Mouse (Mus musculus) forelimb bud, embryonic 11.5 days (tissue): ENCODE measurements around the gene Zfp978.
"Not testable (repeated sequence)": the region's sequence is repeated elsewhere in the genome, so short reads cannot be mapped to it uniquely, and the experiment has no call there.

Experiments used
- DNase-seq: peaks from one replicate; pipeline ENCODE4 v3.0.0-alpha.2; 2012; ENCODE audit warnings: low read depth, low spot score

The Zfp978 gene

DNA sequence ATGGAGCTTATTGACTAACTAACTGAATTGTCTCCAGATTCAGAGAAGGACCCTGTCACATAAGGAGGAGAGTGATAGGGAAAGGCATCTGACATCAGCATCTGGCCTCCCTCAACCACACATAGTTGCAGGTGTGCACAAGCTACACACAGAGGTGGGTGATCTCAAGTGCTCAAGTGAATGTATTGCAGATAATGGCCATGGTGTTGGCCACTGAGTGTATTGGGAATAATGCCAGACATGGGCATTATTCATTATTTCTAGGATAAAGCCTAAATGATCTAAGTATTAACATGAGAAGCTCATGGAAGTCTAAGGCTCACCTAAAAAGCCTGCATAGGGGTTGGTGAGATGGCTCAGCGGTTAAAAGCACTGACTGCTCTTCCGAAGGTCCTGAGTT lies 10.6 kb upstream of the Zfp978 start:
- not testable (repeated sequence) for DNase-seq

DNA sequence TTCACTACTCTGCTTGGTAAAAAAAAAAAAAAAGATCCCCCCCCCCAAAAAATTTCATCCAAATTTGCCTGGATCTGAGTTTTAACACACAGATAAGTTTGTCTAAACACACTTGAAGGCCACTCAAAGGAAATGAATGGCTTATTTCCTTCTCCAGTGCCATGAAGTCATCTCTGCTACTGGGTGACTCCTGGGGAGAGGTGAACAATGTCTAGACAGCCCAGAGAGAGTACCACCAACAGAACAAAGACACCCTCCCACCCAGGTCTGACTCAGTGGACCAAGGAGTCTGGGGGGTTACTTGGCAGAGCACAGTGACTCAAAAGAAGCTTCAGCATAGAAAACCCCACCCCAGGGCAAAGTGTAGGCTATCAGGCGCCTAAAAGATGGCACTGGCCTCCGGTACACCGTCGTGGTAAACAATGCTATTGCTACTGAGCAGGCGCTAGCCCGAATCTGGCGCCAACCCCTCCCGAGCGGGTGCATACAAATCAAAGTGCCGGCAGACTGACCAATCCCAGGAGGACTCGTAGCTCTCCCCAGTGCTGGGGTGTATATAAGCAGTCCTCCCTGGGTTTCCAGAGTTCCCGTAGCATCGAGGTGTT lies 9.6 kb upstream of the Zfp978 start:
- DNase-seq = not testable (repeated sequence)

DNA sequence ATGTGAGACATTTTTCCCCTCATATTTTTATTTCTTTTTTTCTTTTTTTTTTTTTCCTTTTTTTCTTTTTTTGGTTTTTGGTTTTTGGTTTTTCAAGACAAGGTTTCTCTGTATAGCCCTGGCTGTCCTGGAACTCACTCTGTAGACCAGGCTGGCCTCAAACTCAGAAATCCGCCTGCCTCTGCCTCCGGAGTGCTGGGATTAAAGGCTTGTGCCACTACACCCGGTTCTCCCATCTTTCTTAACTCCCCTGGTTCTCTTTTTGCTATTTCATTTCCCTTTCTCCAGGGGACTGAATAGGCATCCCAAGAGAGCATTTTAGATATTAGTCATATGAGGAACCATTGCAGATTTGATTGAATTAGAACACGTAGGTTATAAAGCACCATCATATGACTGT lies 7.5 kb upstream of the Zfp978 start:
- not testable (repeated sequence) for DNase-seq

DNA sequence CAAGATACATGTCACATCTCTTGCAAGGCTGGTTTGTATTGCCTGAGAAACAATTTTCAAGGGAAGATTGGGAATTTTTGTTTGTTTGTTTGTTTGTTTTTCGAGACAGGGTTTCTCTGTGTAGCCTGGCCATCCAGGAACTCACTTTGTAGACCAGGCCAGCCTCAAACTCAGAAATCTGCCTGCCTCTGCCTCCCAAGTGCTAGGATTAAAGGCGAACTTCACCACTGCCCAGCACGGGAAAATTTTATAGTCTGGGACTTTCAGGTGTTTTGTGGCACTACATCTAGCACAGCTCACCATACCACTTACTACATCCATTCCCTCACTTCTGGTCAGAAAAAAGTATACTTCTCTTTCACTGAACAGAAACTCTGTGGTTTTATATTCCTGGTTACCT lies 5.1 kb upstream of the Zfp978 start:
- not testable (repeated sequence) for DNase-seq

DNA sequence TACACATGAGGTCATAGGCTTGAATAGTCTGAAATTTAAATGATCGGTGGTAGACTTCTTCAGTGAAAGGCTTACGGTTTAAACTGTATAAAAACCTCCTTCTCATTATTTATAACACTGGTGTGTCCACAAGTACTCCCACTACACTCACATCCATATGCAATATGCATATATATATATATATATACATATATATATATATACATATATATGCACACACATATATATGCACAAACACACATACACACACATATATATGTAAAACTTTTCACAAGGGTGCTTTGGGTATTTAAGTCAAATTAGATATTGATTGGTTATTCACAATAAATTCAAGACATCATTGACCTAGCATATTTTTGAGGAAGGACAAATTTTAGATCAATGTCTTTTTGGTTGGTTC lies 3.9 kb upstream of the Zfp978 start:
- DNase-seq = not testable (repeated sequence)

DNA sequence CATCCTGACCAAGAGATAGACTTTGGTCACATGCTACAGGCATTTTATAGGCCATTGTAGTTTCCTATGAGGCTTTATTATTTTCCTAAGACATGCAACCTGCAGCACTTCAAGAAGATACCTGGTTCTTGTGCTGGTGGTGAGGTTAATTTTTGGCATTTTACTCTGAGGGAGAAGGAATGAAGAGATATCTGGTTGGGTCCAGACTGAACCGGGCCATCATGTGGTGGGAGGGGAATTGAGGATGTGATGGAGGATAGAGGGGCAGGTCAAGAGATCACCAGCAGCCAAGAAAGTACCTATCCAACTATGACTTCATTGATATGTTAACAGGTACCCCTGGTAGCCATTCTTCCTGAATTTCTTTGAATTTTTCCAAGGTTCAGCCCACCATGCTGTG lies 769 bp downstream of the Zfp978 start:
- DNase-seq = not testable (repeated sequence)

DNA sequence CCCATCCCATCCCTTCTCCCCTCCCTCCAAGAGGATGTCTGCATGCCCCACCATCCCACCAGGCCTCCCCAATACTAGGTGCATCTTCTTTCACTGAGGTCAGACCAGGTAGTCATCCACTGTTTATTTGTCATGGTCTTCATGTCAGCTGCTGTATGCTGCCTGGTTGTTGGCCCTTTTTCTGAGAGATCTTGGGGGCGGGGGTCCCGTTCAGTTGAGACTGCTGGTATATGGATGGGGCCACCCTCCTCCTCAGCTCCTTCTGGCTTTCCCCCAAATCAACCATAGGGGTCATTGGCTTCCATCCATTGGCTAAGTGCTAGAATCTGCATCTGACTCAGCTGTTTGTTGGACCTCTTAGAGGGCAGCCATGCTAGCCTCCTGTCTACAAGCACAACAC lies 8.5 kb downstream of the Zfp978 start:
- DNase-seq = not testable (repeated sequence)

DNA sequence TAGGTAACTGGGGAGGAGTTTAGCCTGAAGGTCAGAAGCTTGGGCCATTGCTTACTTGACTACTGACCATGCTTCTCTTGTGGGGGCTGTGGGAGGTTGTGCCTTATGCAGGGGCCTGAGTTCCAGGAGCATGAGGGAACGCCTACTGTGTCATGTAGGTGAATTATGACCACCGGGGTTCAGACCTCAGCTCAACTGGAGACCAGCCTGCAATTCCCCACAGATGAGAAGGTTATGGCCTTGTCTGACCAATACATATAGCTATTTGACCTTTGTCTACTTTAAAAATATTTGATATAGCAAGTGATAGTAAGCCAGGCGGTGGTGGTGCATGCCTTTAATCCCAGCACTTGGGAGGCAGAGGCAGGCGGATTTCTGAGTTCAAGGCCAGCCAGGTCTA lies 22.1 kb downstream of the Zfp978 start:
- not testable (repeated sequence) for DNase-seq

DNA sequence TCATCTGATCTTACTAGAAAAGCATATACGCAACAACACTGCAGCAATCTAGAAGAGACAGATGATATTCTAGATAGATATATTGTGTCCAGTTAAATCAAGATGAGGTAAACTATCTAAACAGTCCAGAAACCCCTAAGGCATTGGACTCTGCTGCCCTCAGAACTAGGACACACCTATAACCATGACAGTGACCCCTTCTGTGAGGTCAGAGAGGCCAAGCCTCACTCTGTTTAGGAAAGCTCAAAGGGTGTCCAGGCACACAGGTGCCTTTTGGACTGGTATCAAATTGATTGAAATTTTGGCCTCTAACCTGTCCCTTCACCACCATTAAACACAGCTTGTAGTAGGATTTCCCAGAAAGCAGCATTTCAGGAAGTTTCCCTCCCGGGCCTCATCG lies 36.1 kb downstream of the Zfp978 start:
- not testable (repeated sequence) for DNase-seq

DNA sequence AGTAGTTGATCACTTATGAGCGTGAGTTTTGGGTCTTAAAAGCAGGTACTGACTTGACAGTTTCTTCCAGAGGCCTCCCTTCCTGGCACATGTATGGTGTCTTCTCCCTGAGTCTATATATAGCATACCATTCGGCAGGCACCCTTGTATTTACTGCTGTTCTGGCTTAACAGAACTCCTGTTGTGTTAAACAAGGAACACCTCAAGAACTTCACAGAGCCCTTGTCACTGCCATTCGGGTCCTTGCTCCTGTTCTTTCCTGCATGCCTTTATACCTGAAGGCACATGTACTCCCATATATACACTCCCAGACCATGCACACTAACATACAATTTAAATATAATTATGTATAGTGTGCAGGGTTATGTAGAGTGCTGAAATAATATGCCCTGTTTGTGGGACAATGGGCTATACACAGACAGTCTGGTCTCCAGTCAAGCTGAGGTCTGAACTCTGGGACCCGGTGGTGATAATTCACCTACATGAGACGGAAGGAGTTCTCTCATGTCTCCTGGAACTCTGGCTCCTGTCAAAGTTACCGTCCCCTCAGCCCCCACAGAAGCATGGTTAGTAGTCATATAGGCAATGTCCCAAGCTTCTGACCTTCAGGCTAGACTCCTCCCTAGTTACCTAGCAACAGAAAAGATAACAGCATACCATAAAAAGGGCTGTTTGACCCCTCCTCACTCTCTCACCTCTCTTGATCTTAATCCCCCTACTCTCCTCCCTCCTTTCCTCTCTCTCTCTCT lies 37.0 kb downstream of the Zfp978 start:
- DNase-seq = not testable (repeated sequence)

DNA sequence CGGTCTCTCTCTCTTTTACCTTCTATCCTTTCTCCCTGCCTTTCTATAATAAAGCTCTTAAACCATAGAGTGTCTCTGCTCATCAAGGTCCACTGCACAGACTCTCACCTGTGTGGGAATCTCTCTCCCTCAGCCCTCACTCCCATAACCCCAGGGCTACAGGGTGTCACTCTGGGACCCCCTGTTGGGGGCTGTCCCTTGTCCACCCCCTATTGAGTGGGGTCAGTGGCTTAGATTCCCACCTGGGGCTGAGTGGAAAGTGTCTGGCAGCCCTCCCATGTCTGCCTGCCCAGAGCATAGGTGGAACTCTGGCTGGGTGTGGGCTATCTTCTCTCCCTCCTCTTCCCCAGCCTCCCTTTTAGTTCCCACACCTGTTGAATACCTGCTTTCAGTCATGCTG lies 37.6 kb downstream of the Zfp978 start:
- DNase-seq = not testable (repeated sequence)

DNA sequence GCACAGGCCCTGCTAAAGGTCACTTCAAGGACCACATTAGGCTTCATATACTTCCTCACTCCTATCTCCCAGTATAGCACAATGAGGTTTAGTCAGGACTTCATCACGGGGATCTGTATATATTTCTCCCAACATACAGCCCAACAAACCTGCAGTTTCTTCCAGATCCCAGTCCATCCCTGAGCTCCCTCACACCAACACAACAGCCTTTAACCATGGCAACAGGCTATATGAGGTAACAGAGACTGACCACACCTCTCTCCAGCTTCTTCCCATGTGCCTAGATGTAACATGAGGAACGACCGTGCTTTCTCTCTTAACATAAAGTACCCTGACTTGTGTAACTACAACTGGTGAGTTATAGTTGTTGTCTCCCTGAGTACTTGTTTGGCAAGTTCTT lies 38.4 kb downstream of the Zfp978 start:
- DNase-seq = not testable (repeated sequence)

DNA sequence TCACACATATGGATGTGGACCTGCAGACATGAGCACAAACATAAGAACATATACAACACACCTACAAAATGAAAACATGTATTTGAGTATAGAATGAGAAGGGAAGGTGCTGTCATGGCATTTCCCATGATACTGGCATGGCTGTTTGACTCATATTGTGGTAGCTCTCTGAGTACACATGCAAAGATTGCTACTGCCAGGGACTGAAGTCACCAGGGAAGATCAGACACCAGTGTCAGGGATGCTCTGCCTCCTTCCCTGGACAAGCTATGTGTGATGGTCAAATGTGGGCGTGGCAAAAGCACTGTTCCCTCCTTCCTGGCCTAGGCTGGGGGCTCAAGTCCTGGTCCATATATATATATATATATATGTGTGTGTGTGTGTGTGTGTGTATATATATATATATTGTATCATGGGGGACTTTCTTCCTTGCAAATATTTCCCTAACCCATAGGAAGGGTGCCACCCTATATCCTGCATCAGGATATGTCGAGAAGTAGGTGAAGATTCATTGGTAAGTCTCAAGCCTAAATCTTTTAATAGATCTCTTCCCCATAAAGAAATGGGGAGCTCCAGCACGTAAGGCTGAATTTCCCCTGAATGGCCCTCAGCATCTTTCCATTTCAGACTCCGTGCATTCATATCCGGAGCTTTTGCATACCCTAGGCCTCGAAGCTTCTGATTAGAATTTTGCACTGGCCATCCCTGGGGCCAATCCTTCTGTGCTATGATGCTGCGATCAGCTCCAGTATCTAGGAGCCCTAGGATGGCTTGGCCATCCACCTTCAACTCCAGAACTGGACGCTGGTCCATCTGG lies 39.1 kb downstream of the Zfp978 start:
- not testable (repeated sequence) for DNase-seq

DNA sequence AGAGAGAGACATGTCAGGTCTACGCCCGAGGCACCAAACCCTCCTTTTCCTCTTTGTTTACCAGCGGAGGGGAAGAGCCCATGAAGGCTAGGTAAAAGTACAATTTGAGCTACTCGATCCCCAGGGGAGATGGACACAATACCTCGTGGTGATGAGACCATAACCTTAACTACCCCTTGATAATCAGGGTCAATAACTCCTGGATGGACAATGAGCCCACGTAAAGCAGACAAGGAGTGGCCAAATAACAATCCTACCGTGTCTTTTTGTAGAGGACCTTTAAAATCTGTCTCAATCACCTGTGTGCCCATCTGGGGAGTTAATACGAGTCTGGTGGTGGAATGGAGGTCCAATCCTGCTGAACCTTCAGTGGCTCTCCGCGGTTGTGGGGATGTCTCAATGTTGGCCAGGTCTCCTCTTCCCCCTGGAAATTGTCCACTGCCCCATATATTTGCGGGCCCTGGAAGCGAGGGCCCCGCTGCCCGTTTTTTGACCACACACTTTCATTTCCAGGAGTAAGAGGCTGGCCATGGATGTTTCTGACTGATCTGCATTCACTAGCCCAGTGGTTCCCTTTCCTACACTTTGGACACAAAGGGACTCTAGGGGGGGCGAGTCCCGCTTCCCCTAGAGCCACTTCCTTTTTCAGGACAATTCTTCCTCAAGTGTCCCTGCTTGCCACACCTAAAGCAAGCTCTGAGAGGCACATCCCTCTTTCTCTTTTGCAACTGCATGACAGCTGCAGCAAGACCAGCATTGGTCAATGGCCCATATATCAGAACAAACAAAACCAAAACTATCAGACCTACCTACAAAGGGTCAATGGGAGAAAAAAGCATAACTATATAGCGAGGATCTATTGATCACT lies 40.0 kb downstream of the Zfp978 start:
- DNase-seq = not testable (repeated sequence)

DNA sequence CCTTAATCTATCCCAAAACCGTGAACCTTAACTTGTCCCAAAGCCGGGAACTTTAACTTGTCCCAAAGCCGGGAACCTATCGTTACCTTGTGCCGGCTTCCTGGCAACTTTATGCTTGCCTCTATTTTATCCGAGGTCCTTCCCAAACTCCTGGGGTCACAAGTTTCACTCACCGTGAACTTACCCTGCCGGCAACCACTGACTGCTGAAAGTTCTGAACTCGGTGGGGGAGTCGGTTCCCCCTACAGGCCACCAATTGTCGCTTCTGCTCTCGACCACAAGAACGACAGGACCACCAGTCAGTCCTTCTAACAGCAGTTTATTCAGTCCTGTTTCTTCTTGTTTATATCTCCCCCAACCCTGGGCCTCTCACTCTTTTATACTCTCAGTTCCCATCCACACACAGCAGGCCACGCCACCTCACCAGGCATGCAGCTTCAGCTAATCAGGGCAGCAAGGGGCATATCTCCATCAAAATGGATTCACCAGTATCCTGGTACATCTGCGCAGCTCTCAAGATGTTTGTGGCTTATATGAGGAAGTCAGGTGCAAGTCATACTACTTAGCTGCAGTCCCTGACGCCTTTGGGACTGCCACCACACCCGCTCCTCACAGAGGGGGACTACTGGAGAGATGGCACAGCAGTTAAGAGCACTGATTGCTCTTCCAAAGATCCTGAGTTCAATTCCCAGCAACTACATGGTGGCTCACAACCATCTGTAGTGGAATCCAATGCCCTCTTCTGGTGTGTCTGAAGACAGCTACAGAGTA lies 40.8 kb downstream of the Zfp978 start:
- DNase-seq = not testable (repeated sequence)

DNA sequence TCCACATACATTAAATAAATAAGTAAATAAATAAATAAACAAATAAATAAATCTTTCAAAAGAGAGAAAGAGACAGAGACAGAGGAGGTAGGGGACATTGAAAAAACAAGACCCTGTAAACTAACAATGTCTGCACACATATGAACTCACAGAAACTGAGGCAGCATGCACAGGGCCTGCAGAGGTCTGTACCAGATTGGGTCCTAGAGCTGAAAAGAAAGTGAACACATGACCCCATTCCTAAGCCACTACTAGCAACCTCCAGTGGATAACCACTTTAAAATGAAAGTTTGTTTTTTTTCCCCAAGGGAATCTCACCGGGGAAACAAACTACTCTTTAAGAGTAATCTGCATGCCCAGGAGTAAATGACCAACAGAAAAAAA lies 41.4 kb downstream of the Zfp978 start:
- DNase-seq = not testable (repeated sequence)

DNA sequence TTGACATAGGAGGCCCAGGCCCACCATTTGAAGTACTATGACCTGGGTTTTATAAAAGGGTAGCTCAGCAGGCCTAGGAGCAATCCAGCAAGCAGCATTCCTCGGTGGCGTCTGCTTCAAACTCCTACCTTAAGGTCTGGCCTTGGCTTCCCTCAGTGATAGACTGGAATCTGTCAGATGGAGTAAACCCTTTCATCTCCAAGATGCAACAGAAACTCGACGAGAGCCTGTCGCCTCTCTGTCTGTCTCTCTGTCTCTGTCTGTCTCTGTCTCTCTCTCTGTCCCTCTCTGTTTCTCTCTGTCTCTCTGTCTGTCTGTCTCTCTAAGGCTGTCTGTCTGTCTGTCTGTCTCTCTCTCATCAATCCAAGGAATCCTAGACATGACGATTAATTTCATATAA lies 42.4 kb downstream of the Zfp978 start:
- not testable (repeated sequence) for DNase-seq

DNA sequence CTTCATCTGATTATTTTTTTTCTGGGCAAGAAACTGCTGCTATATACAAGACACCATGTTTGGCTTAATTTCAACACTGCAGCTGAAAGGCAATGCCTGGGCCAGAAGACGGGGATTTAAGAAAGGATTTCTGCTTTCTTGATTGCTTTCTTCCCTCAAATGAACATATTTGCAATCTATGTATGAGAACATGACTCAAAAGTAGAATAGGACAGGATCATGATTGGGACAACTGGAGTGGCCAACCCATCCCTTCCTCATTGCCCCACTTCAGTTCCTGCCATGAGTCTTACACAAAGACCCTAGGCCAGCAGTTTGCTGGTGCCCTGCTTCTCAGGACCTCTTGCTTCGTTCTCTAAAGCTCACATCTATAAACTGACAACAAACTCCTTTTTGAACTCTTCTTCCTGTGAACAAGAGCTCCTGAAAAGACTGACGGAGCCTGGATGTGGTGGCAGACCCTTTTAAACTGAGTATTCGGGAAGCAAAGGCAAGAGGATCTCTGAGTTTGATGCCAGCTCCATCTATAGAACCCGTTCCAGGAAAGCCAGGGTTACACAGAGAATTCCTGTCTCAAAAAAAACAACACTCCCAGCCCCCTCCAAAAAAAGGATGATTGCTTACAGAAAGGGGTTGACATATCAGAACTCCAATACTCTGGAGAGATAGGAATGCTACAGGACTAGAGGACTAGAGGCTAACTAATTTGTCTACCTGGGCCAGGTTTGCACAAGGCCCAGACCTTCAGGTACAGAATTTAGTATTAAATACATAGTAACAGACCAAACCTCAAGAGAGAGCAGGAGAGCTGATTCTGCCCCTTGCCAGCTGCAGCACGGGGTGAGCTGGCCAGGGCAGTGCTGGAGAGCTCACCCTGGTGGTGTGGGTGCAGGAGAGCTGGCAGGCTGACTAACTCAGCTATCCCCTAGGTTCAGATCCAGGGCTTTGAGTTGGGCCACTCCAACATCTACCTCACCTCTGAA lies 43.1 kb downstream of the Zfp978 start:
- not testable (repeated sequence) for DNase-seq

DNA sequence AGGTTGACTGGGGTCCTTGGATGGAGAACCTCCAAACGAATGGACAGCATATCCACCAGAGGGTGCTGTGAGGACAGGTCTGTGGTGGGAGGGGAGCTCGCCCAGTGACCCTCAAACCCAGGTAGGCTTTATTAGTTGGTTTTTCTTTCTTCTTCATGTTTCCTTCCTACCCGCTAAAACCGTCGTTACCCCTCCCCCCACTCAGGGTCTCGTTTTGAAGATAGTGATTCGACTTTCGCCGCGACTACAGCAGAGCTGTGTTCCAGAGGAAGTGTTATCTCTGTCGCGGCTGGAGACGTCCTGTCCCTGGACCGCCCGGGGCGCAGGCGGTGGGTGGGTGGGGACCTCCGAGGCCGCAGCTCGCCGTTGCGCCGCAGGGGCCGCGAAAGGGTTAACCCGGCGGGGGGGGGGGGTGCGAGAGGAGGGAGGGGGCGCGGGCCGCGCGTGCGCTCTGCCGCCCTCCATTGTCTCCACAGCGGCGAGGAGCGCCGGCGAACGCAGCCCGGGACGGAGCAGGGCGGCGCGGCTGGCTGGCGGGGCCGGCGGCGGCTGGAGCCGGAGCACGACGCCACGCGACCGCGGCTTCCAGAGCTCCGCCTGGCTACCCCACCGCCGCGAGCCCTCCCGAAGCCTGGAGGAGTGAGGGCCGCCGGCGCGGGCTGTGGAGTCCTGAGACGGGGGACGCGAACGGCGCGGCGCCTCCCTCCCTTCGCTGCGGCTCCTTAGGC lies 45.8 kb downstream of the Zfp978 start:
- DNase-seq = no peak
